Mouse (Mus musculus) megakaryocyte, embryonic 14.5 days (primary cell): ENCODE results near the gene Acrbp.

Experiments used
- FLI1 ChIP-seq: IDR thresholded peaks from 2 replicates; pipeline ENCODE4 v1.6.1; 2012; ENCODE audit warnings: low read length, inconsistent platforms, mixed read lengths
- GATA1 ChIP-seq: IDR thresholded peaks from 3 replicates; pipeline ENCODE4 v1.6.1; 2012; ENCODE audit warnings: mixed read lengths, low read length, inconsistent platforms, borderline replicate concordance

GRCm38 (mm10) chr6:125003706-125004105 is 45.8 kb upstream of the Acrbp start:
- TF ChIP-seq GATA1 = no peak
- no peak for TF ChIP-seq FLI1
